In genomic region chr4:120106362-120106761, GRCm38 (mm10) we compare ENCODE assay signal across 31 mouse cellular contexts. TPM values are rescaled to one million over a fixed set of nuclear protein-coding genes. Genes with fewer than 3 reads are reported as not detected.
"Had no signal": no experiment of that assay in that cellular context is flagged by ENCODE, and none has a peak within 500 bp of the region (broad histone marks: within the 10 kb centered on the region; RNA-seq: fewer than 3 reads in every experiment).

No protein-coding gene starts in this region.

- H3K4me3 ChIP-seq: gastrocnemius, adult 2 months; hindbrain, embryonic 10.5 days; hindbrain, embryonic 12.5 days; intestine, embryonic 15.5 days; layer of hippocampus, adult 2 months; left cerebral cortex, adult 2 months; limb, embryonic 13.5 days; limb, embryonic 15.5 days; liver, embryonic 12.5 days had no signal

- H3K27me3 ChIP-seq: hindbrain, embryonic 12.5 days; intestine, embryonic 15.5 days; limb, embryonic 13.5 days; limb, embryonic 15.5 days; liver, embryonic 12.5 days had no signal

- H3K27ac ChIP-seq: gastrocnemius, adult 2 months; hindbrain, embryonic 10.5 days; hindbrain, embryonic 12.5 days; hindbrain, embryonic 14.5 days; intestine, embryonic 15.5 days; layer of hippocampus, adult 2 months; left cerebral cortex, adult 2 months; limb, embryonic 13.5 days; limb, embryonic 15.5 days; liver, embryonic 12.5 days; liver, embryonic 14.5 days had no signal

- DNase-seq: gastrocnemius, adult 2 months; gastrocnemius, postnatal 10 days; gastrocnemius, postnatal 25 days; heart, postnatal 10 days; heart, postnatal 4 days; kidney, adult 18-20 months; kidney, adult 8-10 months; kidney, postnatal 10 days; kidney, postnatal 4 days; left cerebral cortex, postnatal 4 days had no signal

- H3K4me1 ChIP-seq: hindbrain, embryonic 10.5 days; hindbrain, embryonic 12.5 days; intestine, embryonic 15.5 days; limb, embryonic 13.5 days; limb, embryonic 15.5 days; liver, embryonic 12.5 days had no signal

- H3K9me3 ChIP-seq: hindbrain, embryonic 10.5 days; hindbrain, embryonic 12.5 days; intestine, embryonic 15.5 days; limb, embryonic 13.5 days; limb, embryonic 15.5 days; liver, embryonic 12.5 days had no signal

- H3K36me3 ChIP-seq: hindbrain, embryonic 10.5 days; hindbrain, embryonic 12.5 days; intestine, embryonic 15.5 days; limb, embryonic 13.5 days; limb, embryonic 15.5 days; liver, embryonic 12.5 days had no signal

RNA-seq across cellular contexts. Expression of gene AL607142.1, which starts 41.6 kb away (rescaled TPM):
- polyA plus RNA-seq: heart, embryonic 11.5 days; heart, embryonic 14.5 days; heart, embryonic 16.5 days; hindbrain, embryonic 10.5 days; hindbrain, embryonic 12.5 days; hindbrain, embryonic 14.5 days; hindbrain, embryonic 16.5 days; inflammation-experienced regulatory T-cells, adult 6 months; intestine, embryonic 15.5 days; intestine, postnatal 0 days; kidney, embryonic 14.5 days; kidney, embryonic 16.5 days; limb, embryonic 11.5 days; limb, embryonic 13.5 days; limb, embryonic 15.5 days; liver, adult 2 months; liver, embryonic 12.5 days; liver, embryonic 14.5 days; liver, embryonic 16.5 days had no signal

RNA-seq across cellular contexts. Expression of gene Edn2, which starts 54.6 kb away (rescaled TPM):
- polyA plus RNA-seq: hindbrain, embryonic 12.5 days; hindbrain, embryonic 14.5 days; hindbrain, embryonic 16.5 days; inflammation-experienced regulatory T-cells, adult 6 months; kidney, embryonic 14.5 days; limb, embryonic 11.5 days; liver, adult 2 months had no signal
